Mouse (Mus musculus): Measurements from ENCODE around the gene Clec11a.

DNA sequence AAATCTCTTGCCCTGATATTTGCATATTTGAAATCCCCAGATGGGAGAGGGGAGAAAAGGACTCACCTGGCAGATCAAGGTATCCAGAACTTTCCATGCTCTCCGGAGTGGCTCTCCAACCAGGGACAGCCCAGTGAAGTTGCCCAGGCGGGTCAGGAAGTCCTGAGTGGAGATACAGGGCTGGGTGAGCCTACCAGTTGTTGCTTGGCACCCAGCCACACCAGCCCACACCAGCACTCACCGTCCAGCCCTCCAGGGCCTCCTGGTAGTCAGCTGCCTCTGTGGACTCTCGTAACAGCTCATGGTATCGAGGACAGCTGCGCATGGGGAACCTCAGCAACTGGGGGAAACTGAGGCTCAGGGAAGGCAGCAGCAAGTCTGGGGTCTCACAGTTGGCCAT is 51.8 kb downstream of the Clec11a start:
- TF ChIP-seq CTCF (IDR thresholded peaks at IDR 0.05; ENCODE audit: insufficient read depth, low read depth, low read length) (no peak), POLR2A (IDR thresholded peaks at IDR 0.05; ENCODE audit: insufficient read depth, low read depth, low read length) (no peak)

Data from olfactory bulb, adult 2 months (tissue).